Mouse (Mus musculus) adrenal gland, postnatal 25 days (tissue): ENCODE results near the gene Atp13a1. TPM values are rescaled to one million over a fixed set of nuclear protein-coding genes. Genes with fewer than 3 reads are reported as not detected.

ENCODE experiments used
- DNase-seq: peaks from one replicate; pipeline ENCODE4 v3.0.0; 2021; ENCODE audit warnings: mixed read lengths
- total RNA-seq: library from RNA; stranded (reverse); gene quantifications from 2 replicates; pipeline ENCODE4 v1.2.3, GENCODE M21; 2021

The Atp13a1 gene
- total RNA-seq, 1 experiment from 2014 or later, result 45.4 TPM

DNA sequence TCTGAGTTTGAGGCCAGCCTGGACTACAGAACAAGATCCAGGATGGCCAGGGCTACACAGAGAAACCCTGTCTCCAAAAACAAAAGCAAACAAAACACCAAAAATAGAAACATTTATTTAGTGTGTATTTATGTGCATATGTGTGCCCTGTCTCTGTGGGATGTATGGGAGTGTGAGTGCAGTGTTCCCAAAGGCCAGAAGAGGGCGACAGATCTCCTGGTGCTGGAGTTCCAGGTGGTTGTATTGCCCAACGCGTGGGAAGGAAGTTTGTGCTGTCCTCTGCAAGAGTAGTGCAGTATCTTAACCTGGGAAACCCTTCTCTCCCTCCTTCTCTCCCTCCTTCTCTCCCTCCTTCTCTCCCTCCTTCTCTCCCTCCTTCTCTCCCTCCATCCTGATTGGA, 58.9 kb downstream of the Atp13a1 start:
- no peak for DNase-seq

DNA sequence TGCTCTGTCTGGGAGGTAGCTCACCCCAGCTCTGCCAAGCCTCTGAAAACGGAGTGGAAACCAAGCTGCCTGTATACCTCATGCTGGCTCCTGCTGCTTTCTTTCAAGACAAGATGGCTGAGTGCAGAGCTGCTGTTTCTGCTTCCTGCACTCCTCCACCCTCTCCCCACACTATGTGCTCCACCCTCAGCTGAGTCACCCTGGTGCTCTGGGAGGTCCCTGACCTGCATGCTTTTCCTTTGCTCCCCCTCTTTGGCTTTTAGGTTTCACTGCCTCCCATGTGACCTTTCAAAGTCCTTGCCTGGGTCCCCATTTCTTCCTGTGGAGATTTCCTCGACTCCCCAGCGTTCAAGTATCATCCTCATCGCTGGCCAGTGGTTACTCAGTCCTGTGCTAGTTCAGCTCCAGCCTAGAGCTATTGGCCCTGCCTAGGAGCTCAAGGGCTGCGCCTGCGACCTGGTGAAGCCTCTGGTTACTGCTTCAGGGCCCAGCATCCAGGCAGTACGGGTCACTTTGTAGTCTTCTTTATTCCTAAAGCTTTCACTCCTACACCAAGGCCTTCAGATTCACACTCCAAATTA, 60.1 kb downstream of the Atp13a1 start:
- DNase-seq, result no peak

DNA sequence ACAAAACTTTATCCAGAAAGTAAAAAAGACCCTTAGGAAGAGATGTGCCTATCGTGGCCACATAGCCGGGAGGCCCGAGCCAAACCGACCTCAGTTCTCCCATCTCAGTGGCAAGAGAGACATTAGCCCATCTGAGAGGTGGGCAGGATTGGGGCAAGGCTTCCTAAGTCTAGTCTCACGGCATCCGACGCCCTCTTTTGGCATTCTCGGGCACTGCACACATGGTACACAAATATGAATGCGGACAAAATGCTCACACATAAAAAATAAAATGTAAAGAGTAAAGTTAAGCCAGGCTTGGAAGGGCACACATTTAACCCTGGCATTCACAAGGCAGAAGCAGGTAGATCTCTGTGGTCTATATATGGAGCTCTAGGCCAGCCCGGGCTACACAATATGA, 62.9 kb downstream of the Atp13a1 start:
- DNase-seq, result no peak

Other genes with a start within 250 kb of the Atp13a1 start
- 13.8 and 15.0 TPM in 2 replicates for gene Zfp868, start 165.6 kb upstream of the Atp13a1 start, total RNA-seq
- 2.2 and 2.9 TPM in 2 replicates for gene Zfp964, start 136.7 kb upstream of the Atp13a1 start, total RNA-seq
- gene Zfp869, start 80.4 kb upstream of the Atp13a1 start, total RNA-seq, result 21.9 and 24.9 TPM in 2 replicates
- gene Zfp963, start 41.2 kb upstream of the Atp13a1 start, total RNA-seq, result 3.4 and 4.9 TPM in 2 replicates
- 3.3 TPM in 1 of 2 replicates, not detected in the other for gene Gm20422, start 16.3 kb upstream of the Atp13a1 start, total RNA-seq
- 27.3 and 29.0 TPM in 2 replicates for gene Zfp866, start within 50 bp of the Atp13a1 start, total RNA-seq
- 13.4 and 18.2 TPM in 2 replicates for gene Gmip, start 17.5 kb downstream of the Atp13a1 start, total RNA-seq
- gene Lpar2, start 31.3 kb downstream of the Atp13a1 start, total RNA-seq, result 1.7 and 2.1 TPM in 2 replicates
- 1.7 and 2.5 TPM in 2 replicates for gene Pbx4, start 41.3 kb downstream of the Atp13a1 start, total RNA-seq
- gene Cilp2, start 96.5 kb downstream of the Atp13a1 start, total RNA-seq, result not detected in 2 replicates
- gene Tssk6, start 111.0 kb downstream of the Atp13a1 start, total RNA-seq, result 0.24 TPM in 1 of 2 replicates, not detected in the other
- 158 TPM in 2 replicates for gene Ndufa13, start 111.4 kb downstream of the Atp13a1 start, total RNA-seq
- 1.7 and 4.5 TPM in 2 replicates for gene Yjefn3, start 111.5 kb downstream of the Atp13a1 start, total RNA-seq
- gene Gatad2a, start 205.2 kb downstream of the Atp13a1 start, total RNA-seq, result 95.6 and 104 TPM in 2 replicates